Mouse (Mus musculus) C2C12 (cell line): ENCODE measurements around the gene Ticam1.

Source experiments
- CTCF ChIP-seq: IDR thresholded peaks from one replicate; pipeline ENCODE4 v1.5.1; 2011; ENCODE audit not compliant: control insufficient read depth, insufficient read depth, insufficient read length
- FOSL1 ChIP-seq: IDR thresholded peaks from one replicate; pipeline ENCODE4 v1.8.0; 2011; ENCODE audit warnings: mild to moderate bottlenecking, low read length; ENCODE audit not compliant: poor library complexity, insufficient read depth, severe bottlenecking
- MYOD1 ChIP-seq: IDR thresholded peaks from one replicate; pipeline ENCODE4 v1.6.1; 2011; ENCODE audit warnings: low read depth; ENCODE audit not compliant: control insufficient read depth, insufficient read length

DNA sequence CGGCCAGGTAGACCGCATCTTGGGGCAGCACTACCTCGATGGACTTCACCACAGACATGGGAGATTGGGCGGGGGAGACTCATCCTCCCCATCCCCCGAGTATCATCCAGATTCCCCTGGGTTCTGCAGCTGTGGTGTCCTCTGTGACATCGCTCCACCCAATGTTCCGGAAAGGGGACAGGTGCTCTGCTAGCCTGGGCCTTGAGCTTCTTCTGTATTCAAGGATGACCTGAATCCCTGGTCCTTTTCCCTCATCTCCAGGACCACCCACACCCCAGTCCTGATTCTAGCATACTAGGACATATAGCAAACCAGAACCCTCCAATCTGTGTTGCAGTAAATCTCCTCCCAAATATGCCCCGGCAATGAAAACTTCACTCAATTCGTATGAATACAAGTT lies 23.6 kb upstream of the Ticam1 start, which contains the start of gene Arrdc5:
- no peak for TF ChIP-seq MYOD1
- TF ChIP-seq FOSL1 = no peak
- no peak for TF ChIP-seq CTCF
